Mouse (Mus musculus) olfactory bulb, adult 2 months (tissue): ENCODE results near the gene Dpf1.

Experiments
- CTCF ChIP-seq: fragments of 200-500 bp; IDR thresholded peaks from 2 replicates; pipeline ENCODE4 v1.5.1; 2012; ENCODE audit warnings: low read depth, mild to moderate bottlenecking, low read length, moderate library complexity; ENCODE audit not compliant: insufficient read depth
- POLR2A ChIP-seq: fragments of 200-500 bp; IDR thresholded peaks from 2 replicates; pipeline ENCODE4 v1.6.1; 2012; ENCODE audit warnings: mild to moderate bottlenecking, low read depth, low read length, moderate library complexity; ENCODE audit not compliant: insufficient read depth

DNA sequence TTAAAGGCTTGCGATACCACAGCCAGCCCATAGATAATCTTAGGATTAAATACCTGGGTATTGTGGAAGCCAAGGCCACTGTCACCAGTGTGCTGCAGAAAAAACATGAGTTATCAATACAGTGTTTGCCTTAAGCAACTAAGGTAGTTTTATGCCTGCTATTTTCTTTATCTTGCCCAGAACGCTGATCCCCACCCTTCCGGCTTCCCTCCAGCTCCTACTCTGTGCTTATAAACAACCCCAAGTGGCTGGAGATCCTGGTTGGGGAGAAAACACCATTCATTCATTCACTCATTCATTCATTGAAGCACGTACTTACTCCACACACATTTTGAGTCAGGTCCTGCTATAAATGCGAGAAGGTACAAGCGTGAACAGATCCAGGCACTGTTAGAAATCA lies 19.2 kb upstream of the Dpf1 start:
- TF ChIP-seq CTCF: no peak
- TF ChIP-seq POLR2A: no peak
